In the genomic region with DNA sequence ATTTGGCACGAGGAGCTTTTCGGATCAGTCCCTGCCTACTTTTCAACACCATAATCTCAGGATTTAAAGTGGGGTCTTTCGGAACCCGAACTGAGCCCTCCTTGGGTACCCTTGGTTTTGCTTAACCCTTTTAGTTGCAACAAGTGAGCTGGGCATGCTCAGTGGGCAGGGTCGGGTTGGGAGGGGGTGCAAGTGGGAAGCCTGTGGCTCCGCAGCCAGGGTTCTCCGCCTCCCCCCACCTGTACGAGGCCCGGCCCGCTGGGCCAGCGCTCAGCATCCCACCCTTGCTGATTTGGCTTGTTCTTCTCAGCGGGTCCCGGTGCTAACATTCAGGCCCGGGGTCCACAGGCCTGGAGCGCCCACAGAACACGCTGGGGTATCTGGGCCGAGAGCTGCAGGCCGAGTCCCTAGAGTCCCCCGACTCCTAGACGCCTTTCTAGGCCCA, we compare ENCODE assay signal across 8 mouse cellular contexts. TPM values are rescaled to one million over a fixed set of nuclear protein-coding genes. Genes with fewer than 3 reads are reported as not detected.
A peak's percentile ranks its signal among the peaks of the same experiment; 100 is the strongest.
DNase-seq lines count a peak whose midpoint lies in the region; ATAC-seq and TF ChIP-seq lines count a peak whose summit lies in the region.

A gene (plus strand): TSS at position 161 of the 445 bp plus-strand sequence.

- peak within 1 kb of the TSS; percentile 81 for H3K9ac ChIP-seq in liver, adult 2 months (ENCODE audit: low read depth, low read length)
- H3K9ac ChIP-seq in forebrain, postnatal 0 days = peak within 1 kb of the TSS; percentile 89
- H3K9ac ChIP-seq in hindbrain, embryonic 12.5 days = peak within 1 kb of the TSS; percentile 78
- peak within 1 kb of the TSS; percentile 81 for H3K9ac ChIP-seq in limb, embryonic 15.5 days
- peak within 1 kb of the TSS; percentile 87 for H3K9ac ChIP-seq in stomach, embryonic 14.5 days (replicated peaks; ENCODE audit: low read depth, low read length)

- no peak for TF ChIP-seq POLR2A in liver, adult 2 months (IDR thresholded peaks at IDR 0.05; ENCODE audit: extremely low read depth, insufficient read depth, low read length)

- peak within 1 kb of the TSS; percentile 88 for H3K4me2 ChIP-seq in forebrain, postnatal 0 days (ENCODE audit: low read depth)
- H3K4me2 ChIP-seq in hindbrain, embryonic 12.5 days (replicated peaks) = peak within 1 kb of the TSS; percentile 83
- H3K4me2 ChIP-seq in limb, embryonic 15.5 days = peak within 1 kb of the TSS; percentile 89
- peak within 1 kb of the TSS; percentile 89 for H3K4me2 ChIP-seq in stomach, embryonic 14.5 days (replicated peaks; ENCODE audit: low read depth, low read length)

- TF ChIP-seq CTCF in liver, adult 2 months (IDR thresholded peaks at IDR 0.05; ENCODE audit: low read depth, low read length) = no peak
- no peak for TF ChIP-seq CTCF in forebrain, postnatal 0 days (IDR thresholded peaks at IDR 0.05; ENCODE audit: low read depth)

- H3K36me3 ChIP-seq in liver, adult 2 months (ENCODE audit: control insufficient read depth, insufficient read depth, low read length) = no peaks in the 10 kb centered on the region
- no peaks in the 10 kb centered on the region for H3K36me3 ChIP-seq in forebrain, postnatal 0 days (ENCODE audit: insufficient read depth)
- no peaks in the 10 kb centered on the region for H3K36me3 ChIP-seq in hindbrain, embryonic 12.5 days
- no peaks in the 10 kb centered on the region for H3K36me3 ChIP-seq in limb, embryonic 15.5 days
- no peaks in the 10 kb centered on the region for H3K36me3 ChIP-seq in stomach, embryonic 14.5 days (ENCODE audit: control insufficient read depth, insufficient read depth, low read length)

- WGBS in liver, adult 2 months = 10% methylated on average over 20 of the region's 20 CpGs
- 7% methylated on average over 20 of the region's 20 CpGs for WGBS in forebrain, postnatal 0 days
- 5% methylated on average over 20 of the region's 20 CpGs for WGBS in hindbrain, embryonic 12.5 days
- 5% methylated on average over 20 of the region's 20 CpGs for WGBS in limb, embryonic 15.5 days
- 8% methylated on average over 20 of the region's 20 CpGs for WGBS in stomach, embryonic 14.5 days

- H3K27ac ChIP-seq in liver, adult 2 months (replicated peaks; ENCODE audit: insufficient read depth, low read depth, low read length) = peak within 1 kb of the TSS; percentile 96
- H3K27ac ChIP-seq in forebrain, postnatal 0 days (ENCODE audit: low read depth, low read length) = peak within 1 kb of the TSS; percentile 75
- peak within 1 kb of the TSS; percentile 35 for H3K27ac ChIP-seq in hindbrain, embryonic 12.5 days
- peak within 1 kb of the TSS; percentile 75 for H3K27ac ChIP-seq in limb, embryonic 15.5 days
- peak within 1 kb of the TSS; percentile 86 for H3K27ac ChIP-seq in stomach, embryonic 14.5 days (ENCODE audit: low read length)

- H3K4me3 ChIP-seq in liver, adult 2 months (ENCODE audit: insufficient read depth, low read depth, low read length) = peak within 1 kb of the TSS; percentile 78
- peak within 1 kb of the TSS; percentile 76 for H3K4me3 ChIP-seq in forebrain, postnatal 0 days (ENCODE audit: low read depth, low read length)
- H3K4me3 ChIP-seq in hindbrain, embryonic 12.5 days = peak within 1 kb of the TSS; percentile 74
- peak within 1 kb of the TSS; percentile 75 for H3K4me3 ChIP-seq in limb, embryonic 15.5 days
- peak within 1 kb of the TSS; percentile 72 for H3K4me3 ChIP-seq in stomach, embryonic 14.5 days (ENCODE audit: low read depth, low read length)

- H3K9me3 ChIP-seq in forebrain, postnatal 0 days (ENCODE audit: low read length) = no peaks in the 10 kb centered on the region
- no peaks in the 10 kb centered on the region for H3K9me3 ChIP-seq in hindbrain, embryonic 12.5 days (replicated peaks)
- no peaks in the 10 kb centered on the region for H3K9me3 ChIP-seq in limb, embryonic 15.5 days
- H3K9me3 ChIP-seq in stomach, embryonic 14.5 days (ENCODE audit: control insufficient read depth, low read depth, low read length) = no peaks in the 10 kb centered on the region

- H3K4me1 ChIP-seq in liver, adult 2 months (ENCODE audit: control insufficient read depth, insufficient read depth, low read length) = peaks cover 15% of the 10 kb centered on the region
- H3K4me1 ChIP-seq in forebrain, postnatal 0 days (ENCODE audit: insufficient read depth) = peaks cover 4% of the 10 kb centered on the region; the same call in 1 of the 2 replicates
- peaks cover 12% of the 10 kb centered on the region for H3K4me1 ChIP-seq in hindbrain, embryonic 12.5 days
- peaks cover 10% of the 10 kb centered on the region for H3K4me1 ChIP-seq in limb, embryonic 15.5 days
- peaks cover 7% of the 10 kb centered on the region; the same call in 1 of the 2 replicates for H3K4me1 ChIP-seq in stomach, embryonic 14.5 days (ENCODE audit: control insufficient read depth, insufficient read depth, low read length)

- H3K79me2 ChIP-seq in liver, adult 2 months (ENCODE audit: control insufficient read depth, insufficient read depth, low read length) = peaks cover 4% of the 10 kb centered on the region; the same call in 1 of the 2 replicates

- ATAC-seq in forebrain, postnatal 0 days = peak; percentile 83
- peak; percentile 76 for ATAC-seq in hindbrain, embryonic 12.5 days (ENCODE audit: low FRiP score)
- no peak for ATAC-seq in limb, embryonic 15.5 days (ENCODE audit: insufficient number of reproducible peaks, low FRiP score, low TSS enrichment, low read depth)
- ATAC-seq in stomach, embryonic 14.5 days (ENCODE audit: insufficient number of reproducible peaks, insufficient read depth, low FRiP score, low read depth) = peak; percentile 51

- DNase-seq in liver, adult 2 months (ENCODE audit: extremely low read depth, low read depth, low spot score) = no peak
- DNase-seq in liver = no peak
- no peak for DNase-seq in adrenal gland, postnatal 10 days
- no peak for DNase-seq in forebrain, postnatal 0 days
- DNase-seq in urinary bladder, postnatal 25 days (ENCODE audit: low spot score) = no peak

- no peaks in the 10 kb centered on the region for H3K27me3 ChIP-seq in liver, adult 2 months (ENCODE audit: control insufficient read depth, insufficient read depth, low read length)
- H3K27me3 ChIP-seq in forebrain, postnatal 0 days (ENCODE audit: insufficient read depth, low read length) = no peaks in the 10 kb centered on the region
- H3K27me3 ChIP-seq in hindbrain, embryonic 12.5 days = peaks cover 8% of the 10 kb centered on the region; the same call in 1 of the 2 replicates
- H3K27me3 ChIP-seq in limb, embryonic 15.5 days = no peaks in the 10 kb centered on the region
- H3K27me3 ChIP-seq in stomach, embryonic 14.5 days (ENCODE audit: control insufficient read depth, insufficient read depth, low read length) = no peaks in the 10 kb centered on the region

RNA-seq across cellular contexts. Expression of the gene that starts here (rescaled TPM):
- total RNA-seq in liver, adult 2 months (2014; rRNA removed) = 8.4 and 12.3 TPM in 2 replicates
- 4.4 and 7.1 TPM in 2 replicates for polyA plus RNA-seq in liver, adult 2 months (2012; rRNA removed)
- total RNA-seq in adrenal gland, postnatal 10 days (2021) = 100 to 1,000 TPM; 164 to 188 TPM
- total RNA-seq in forebrain, postnatal 0 days (2014; rRNA removed) = 54.1 and 60.8 TPM in 2 replicates
- polyA plus RNA-seq in forebrain, postnatal 0 days (2015; fragmentation: Nextera tagmentation; extraction: Ambion mirVana) = 31.1 and 46.5 TPM in 2 replicates
- polyA plus RNA-seq in hindbrain, embryonic 12.5 days (2016; fragmentation: Nextera tagmentation; extraction: Ambion mirVana) = 17.4 and 18.9 TPM in 2 replicates
- polyA plus RNA-seq in limb, embryonic 15.5 days (2015; fragmentation: Nextera tagmentation; extraction: Ambion mirVana) = 12.5 and 13.0 TPM in 2 replicates
- 27.8 and 30.2 TPM in 2 replicates for polyA plus RNA-seq in stomach, embryonic 14.5 days (2014; fragmentation: Nextera tagmentation; extraction: Ambion mirVana)

Comparison
In these comparisons a context has a peak if more than half of its experiments do, and no peak if none do; other contexts are left out.
1. H3K27ac ChIP-seq: peak in every context shown above with its lines; median percentile 96 in liver, adult 2 months; 86 in stomach, embryonic 14.5 days; 75 in forebrain, postnatal 0 days; 75 in limb, embryonic 15.5 days; 35 in hindbrain, embryonic 12.5 days.